Mouse (Mus musculus) right cerebral cortex, adult 18-20 months (tissue): ENCODE results near the gene Scoc.

Source experiments
- DNase-seq: peaks from one replicate; pipeline ENCODE4 v3.0.0; 2022; ENCODE audit warnings: mixed read lengths

Scoc gene

DNA sequence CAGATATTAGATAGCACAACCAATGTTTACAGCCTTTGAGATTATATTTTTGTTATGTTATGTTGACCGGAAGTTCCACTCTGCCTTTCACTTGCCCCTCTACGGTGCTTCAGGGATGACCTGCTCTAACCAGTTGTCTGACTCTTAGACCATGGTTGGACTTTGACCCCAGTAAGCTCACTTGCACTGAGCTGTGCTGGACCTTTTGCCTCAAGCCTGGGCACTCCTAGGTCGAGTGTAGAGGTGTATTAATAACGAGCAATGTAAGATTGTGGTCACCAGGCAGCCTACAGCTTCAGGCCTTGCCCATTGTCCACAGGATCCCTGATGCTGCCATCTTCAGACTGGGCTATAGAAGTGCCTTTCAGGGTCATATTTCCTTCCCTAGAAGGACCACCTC is 60.5 kb downstream of the Scoc start:
- no peak for DNase-seq

DNA sequence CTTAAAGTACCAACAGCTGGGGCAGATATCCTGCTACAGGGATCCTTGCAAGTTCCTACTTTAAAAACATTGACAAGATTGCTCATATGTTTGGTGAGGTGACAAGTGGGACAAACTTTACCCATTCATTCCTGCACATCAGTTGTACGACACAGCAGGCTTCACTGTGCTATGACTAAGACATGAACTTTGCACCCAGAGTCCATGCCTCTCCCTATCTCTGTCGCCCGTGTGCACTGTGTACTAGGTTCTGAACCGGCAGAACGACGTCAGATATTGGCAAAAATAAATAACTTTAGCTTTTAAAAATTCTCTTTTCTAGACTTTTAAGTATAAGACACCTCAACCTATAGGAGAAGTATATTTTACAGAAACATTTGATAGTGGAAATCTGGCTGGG is 61.5 kb downstream of the Scoc start:
- DNase-seq, result no peak

DNA sequence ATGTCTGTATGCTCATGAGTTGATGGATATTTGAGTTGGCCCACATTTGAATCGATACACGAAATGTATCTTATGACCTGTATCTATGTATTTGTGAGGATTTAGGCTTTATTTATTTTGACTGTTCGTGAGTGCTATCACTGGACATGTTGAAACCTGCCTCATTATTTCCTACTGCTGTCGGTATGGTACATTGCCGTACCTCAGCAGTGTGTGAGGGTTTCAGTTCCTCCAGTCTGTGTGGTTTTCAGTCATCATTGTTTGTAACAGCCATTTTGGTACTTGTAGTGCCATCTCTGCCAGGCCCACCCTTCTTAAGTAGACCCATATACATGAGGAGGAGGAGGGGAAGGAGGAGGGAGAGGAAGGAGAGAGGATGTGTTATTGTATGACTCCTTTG is 63.9 kb downstream of the Scoc start:
- no peak for DNase-seq

DNA sequence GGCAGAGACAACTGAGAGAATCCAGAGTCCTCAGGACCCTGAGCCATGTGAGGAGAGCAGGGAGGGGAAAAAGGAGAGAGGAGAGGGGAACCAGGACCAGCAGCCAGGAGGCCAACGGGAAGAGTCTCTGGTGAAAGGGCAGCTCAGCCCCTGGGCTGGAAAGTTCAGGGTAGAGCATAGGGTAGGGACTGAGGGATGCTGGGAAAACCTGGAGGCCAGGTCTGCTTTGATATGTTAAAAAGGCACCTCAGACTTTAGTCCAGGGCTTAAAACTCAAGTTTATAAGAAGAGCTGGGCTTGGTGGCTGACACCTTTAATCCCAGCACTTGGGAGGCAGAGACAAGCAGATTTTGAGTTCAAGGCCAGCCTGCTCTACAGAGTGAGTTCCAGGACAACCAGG is 65.7 kb downstream of the Scoc start:
- no peak for DNase-seq

DNA sequence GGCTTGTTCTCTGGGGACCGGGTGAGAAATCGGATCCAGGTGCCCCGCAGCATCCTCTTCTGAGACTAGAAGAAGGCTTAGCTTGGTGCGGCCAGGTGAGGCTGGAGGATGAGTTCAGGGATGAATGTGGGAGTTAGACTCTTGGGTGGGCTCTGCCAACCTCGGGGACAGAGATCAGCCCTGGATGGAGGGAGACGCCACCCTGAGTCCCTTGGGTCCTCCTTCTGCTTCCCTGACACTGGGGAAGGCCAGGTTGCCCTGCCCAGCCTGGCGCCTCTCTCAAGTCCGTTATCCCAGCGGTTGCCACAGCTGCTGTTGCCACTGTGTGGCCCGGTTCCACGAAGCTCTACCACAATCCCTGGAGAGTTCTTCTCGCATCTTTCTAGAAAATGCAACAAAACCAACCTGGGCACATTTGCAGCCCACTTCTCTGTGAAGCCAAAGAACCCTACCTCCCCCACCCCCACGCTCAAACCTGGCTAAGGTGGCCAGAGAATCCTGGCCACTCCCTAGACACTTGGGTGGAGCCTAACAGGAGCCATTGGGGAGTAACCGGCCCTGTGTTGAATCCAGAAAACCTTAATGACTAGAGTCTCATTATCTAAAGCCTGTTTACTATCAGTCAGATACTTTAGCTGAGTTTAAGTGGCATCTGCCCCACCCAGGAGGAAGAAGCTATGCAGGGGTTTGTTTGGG is 68.0 kb downstream of the Scoc start:
- DNase-seq, result no peak

DNA sequence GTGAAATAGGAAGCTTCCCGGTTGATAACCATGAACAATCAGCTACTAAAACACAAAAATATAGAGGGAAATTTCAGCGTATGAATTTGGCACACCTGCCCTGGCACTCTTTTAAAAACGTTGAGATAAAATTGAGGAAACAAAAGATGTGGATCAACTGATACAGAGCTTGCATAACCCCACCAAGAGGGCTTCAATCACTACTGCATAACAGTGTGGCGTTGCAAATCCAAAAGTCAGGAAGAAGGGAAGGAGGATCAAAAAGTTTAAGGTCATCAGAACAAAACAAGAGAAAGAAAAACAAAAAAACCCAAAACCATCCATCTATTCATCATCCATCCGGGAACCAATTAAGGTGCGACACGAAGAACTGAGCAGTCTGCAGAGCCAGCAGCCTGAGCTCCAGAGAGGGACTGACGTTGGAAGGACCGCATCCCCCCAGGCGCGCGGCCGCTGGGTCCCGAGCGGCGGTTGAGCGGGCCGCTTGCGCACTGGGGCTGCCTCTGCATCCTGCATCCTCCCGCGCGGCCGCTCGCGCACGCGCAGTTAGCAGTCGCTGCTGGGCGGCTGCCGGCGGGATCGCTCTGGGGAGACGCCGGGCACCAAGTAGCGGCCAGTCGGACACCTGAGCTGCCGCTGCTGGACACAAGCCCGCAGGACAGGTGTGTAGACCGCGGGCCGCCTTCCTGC is 68.7 kb downstream of the Scoc start, which contains the start of gene Clgn:
Clgn (plus strand) TSS at position 552 of the 690 bp plus-strand sequence.
- peak; percentile 83 for DNase-seq

DNA sequence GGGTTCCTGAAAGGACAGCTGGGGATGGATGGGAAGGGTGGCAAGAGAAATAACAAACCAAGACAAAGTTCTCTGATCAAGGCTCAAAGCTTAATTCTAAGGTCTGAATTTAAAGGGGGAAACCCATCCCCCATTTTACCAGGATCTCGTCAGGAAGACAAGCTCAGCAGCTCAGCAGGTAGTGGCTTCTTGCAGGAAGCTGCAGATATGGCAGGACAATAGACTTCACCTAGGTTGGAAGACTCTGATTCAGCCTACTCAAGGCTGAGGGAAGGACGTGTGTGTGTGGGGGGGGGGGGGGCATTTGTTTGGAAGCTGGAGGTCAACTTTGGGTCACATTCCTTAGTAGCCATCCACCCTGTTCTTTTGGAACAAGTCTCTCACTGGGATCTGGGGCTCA is 75.3 kb downstream of the Scoc start:
- DNase-seq, result no peak

DNA sequence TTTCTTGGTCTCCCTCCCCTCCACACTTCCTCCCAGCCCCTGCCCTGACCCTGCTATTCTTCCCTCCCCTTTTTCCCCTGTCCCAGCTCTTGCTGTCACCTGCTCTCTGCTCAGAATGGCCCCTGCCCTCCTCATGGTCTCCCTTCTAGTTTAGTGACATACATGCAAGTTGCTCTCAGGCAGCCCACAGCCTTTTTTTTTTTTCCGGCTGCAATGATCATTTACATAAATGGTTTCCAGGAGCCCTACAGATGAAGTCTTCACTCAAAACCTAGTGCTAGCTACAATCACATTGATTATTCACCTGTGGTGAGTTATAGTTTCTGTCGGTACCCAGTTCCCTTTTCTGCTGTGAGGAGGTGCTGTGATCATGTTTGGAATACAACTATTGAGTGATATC is 77.2 kb downstream of the Scoc start:
- DNase-seq, result no peak

DNA sequence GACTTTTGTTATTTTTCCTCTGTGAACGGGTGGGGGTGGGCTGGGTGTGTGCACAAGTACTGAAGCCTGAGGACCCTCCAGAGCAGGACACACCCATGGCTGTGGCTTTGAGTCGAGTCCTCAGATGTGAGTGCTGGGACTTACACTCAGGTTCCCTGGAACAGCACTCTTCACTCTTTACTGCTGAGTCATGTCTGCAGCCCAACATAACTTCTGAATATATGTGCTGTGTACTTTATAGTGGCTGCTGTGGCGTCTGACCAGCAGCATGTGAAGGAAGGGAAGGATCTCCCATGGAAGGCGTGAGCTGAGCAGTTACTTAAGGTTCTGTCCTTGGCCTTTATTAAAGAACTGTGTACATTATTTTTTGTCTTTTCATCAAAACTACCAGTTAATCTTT is 78.0 kb downstream of the Scoc start:
- DNase-seq, result no peak
